ENCODE assay signal across 15 mouse cellular contexts in the genomic region with DNA sequence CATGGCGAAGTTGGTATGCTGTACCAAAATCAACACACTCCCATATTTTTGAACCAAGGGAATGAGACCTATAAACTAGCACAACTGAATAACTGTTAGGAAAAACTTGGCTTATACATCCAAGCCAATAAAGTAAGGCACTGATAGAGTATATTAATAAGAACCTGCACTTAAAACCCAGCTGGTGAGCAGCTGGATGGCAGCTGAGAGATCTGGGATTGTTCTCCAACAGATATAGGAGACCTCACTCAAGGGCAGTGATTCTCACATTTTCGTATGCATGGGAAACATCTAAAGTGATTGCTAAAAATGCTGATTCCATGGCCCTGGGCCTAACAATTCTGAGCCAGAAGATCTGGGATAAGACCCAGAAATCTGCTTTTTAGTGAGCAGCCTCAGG.
"Had no signal": no experiment of that assay in that cellular context is flagged by ENCODE, and none has a peak within 500 bp of the region (broad histone marks: within the 10 kb centered on the region; RNA-seq: fewer than 3 reads in every experiment).

No protein-coding gene starts in this region.

- H3K4me1 ChIP-seq: midbrain, embryonic 10.5 days; midbrain, embryonic 12.5 days; neural tube, embryonic 13.5 days; neural tube, embryonic 15.5 days had no signal

- H3K4me3 ChIP-seq: midbrain, embryonic 10.5 days; midbrain, embryonic 12.5 days; myocyte; neural tube, embryonic 13.5 days; neural tube, embryonic 15.5 days had no signal

- H3K27me3 ChIP-seq: midbrain, embryonic 12.5 days; neural tube, embryonic 13.5 days; neural tube, embryonic 15.5 days had no signal

- H3K4me2 ChIP-seq: lung, embryonic 14.5 days; midbrain, embryonic 12.5 days; neural tube, embryonic 13.5 days; neural tube, embryonic 15.5 days had no signal

- ATAC-seq: midbrain, embryonic 16.5 days had no signal

- DNase-seq: lung, adult 18-20 months; lung, embryonic 14.5 days; lung, postnatal 10 days; lung, postnatal 4 days; midbrain, embryonic 14.5 days; right cerebral cortex, postnatal 14 days; thymus, adult 18-20 months; thymus, postnatal 14 days; thymus, postnatal 36 days had no signal

- H3K9me3 ChIP-seq: midbrain, embryonic 10.5 days; midbrain, embryonic 12.5 days; neural tube, embryonic 13.5 days; neural tube, embryonic 15.5 days had no signal

- H3K27ac ChIP-seq: midbrain, embryonic 10.5 days; midbrain, embryonic 12.5 days; neural tube, embryonic 13.5 days; neural tube, embryonic 15.5 days had no signal

- H3K9ac ChIP-seq: lung, embryonic 14.5 days; midbrain, embryonic 12.5 days; neural tube, embryonic 13.5 days; neural tube, embryonic 15.5 days had no signal

- H3K36me3 ChIP-seq: midbrain, embryonic 10.5 days; midbrain, embryonic 12.5 days; neural tube, embryonic 13.5 days; neural tube, embryonic 15.5 days had no signal
